Mouse (Mus musculus): ENCODE data around the gene Dusp5. TPM values are rescaled to one million over a fixed set of nuclear protein-coding genes. Genes with fewer than 3 reads are reported as not detected.

Dusp5 gene
- polyA plus RNA-seq, 1 experiment from 2014 or later = 4.0 TPM

DNA sequence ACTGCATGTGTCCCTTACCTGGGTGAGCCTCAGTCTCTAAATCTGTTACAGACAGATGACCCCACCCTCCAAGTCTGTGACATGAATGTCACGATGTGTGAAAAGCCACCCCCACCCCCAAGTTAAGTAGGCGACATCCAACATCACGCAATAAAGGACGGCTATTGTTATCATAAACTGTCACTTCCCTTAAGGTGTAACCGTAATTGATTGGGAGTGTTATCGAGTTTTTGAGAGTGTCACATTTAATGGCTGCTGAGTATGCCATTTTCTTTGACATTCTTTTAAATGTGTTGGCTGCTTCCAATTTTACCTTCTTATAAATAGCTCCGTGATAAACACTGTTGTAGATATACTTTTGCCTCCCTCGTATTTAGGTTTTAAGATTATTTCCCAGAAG lies 9.4 kb upstream of the Dusp5 start:
- ATAC-seq (ENCODE audit: insufficient number of reproducible peaks, low FRiP score, low TSS enrichment, low read depth) = no peak
- Histone ChIP-seq H3K4me3 (replicated peaks) (no peak overlapping the region), H3K36me3 (no peaks in the 10 kb centered on the region), H3K9ac (no peak overlapping the region), H3K27ac (replicated peaks) (no peak overlapping the region), H3K27me3 (peaks cover 3% of the 10 kb centered on the region; the same call in 1 of the 2 replicates), H3K9me3 (replicated peaks) (no peaks in the 10 kb centered on the region), H3K4me2 (replicated peaks) (no peak overlapping the region), H3K4me1 (0 out of 2 replicates have a peak, but pooled peaks cover 3% of the 10 kb centered on the region)
- 87% methylated on average over 8 of the region's 8 CpGs for WGBS

DNA sequence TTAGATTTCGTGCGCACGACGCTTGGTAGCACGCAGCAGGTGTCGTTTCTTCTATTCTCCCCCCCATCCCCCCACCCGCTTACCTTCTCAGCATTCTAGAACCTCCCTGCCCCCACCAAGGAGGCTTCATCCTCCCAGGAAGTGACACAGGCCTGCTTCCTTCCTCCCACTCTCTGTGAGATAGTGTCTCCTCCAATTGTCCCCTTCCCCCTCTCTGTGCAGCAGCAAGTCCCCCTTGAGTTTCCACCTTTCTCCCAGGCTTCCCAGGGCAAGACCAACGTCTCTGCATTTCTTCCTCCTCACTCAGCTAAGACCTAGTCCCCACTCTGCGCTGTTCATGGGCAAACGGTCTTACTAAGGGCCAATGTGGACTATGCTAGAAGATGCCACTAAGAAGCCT lies 8.9 kb upstream of the Dusp5 start:
- WGBS = 79% methylated on average over 10 of the region's 10 CpGs
- Histone ChIP-seq H3K27ac (replicated peaks) (no peak overlapping the region), H3K27me3 (peaks cover 3% of the 10 kb centered on the region; the same call in 1 of the 2 replicates), H3K9me3 (replicated peaks) (no peaks in the 10 kb centered on the region), H3K36me3 (no peaks in the 10 kb centered on the region), H3K9ac (no peak overlapping the region), H3K4me2 (replicated peaks) (no peak overlapping the region), H3K4me3 (replicated peaks) (no peak overlapping the region), H3K4me1 (0 out of 2 replicates have a peak, but pooled peaks cover 3% of the 10 kb centered on the region)
- ATAC-seq (ENCODE audit: insufficient number of reproducible peaks, low FRiP score, low TSS enrichment, low read depth) = no peak

DNA sequence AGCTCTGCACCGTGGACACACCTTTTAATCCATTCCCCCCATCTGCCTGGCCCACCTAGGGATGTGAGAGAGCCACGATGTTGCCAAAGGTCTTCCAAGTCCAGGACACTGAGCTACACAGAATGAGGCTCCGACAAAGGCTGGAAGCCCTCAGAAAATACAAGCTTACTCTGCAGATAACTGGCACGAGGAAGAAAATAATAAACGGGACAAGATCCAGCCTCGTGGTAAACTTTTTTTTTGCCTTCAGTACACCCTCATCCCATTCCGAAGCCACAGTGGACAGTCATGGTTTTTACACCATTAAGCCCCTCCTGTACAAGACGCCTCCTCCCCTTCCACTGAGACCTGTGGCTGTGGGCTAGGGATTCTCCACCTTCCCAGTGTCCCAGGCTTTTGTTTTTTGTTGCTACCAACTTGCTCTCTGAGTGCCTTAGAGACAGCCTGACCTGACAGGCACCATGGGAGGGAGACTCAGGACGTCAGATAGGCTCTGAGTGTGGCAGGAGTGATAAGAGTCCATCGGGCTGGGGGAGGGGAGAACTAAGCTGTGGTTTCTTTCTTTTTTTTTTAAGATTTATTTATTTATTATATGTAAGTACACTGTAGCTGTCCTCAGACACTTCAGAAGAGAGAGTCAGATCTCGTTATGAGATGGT lies 7.6 kb upstream of the Dusp5 start:
- Histone ChIP-seq H3K27ac (replicated peaks) (no peak overlapping the region), H3K4me1 (0 out of 2 replicates have a peak, but pooled peaks cover 3% of the 10 kb centered on the region), H3K9ac (no peak overlapping the region), H3K36me3 (no peaks in the 10 kb centered on the region), H3K27me3 (peaks cover 3% of the 10 kb centered on the region; the same call in 1 of the 2 replicates), H3K4me3 (replicated peaks) (no peak overlapping the region), H3K9me3 (replicated peaks) (no peaks in the 10 kb centered on the region), H3K4me2 (replicated peaks) (no peak overlapping the region)
- 49% methylated on average over 11 of the region's 11 CpGs for WGBS
- no peak; the same call in 1 of the 2 replicates for ATAC-seq (ENCODE audit: insufficient number of reproducible peaks, low FRiP score, low TSS enrichment, low read depth)

DNA sequence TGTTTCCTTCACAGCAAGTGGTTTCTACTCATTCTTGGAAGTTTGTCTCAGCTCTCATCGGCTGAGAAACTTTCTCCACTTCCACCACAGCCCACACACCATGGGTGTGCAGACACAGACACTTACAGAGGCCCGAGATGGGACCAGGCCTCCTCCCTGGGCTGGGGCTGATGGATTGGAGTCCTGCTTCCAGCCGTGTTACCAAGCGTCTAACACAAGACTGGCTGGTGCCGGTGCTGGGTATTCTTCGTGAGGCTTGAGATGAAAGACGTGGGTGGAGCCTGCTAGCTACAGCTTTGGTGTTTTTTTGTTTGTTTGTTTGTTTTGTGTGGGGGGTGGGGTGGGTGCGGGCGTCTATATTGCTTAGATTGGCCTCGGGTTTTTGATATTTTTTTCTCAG lies 1.4 kb upstream of the Dusp5 start:
- Histone ChIP-seq H3K9me3 (replicated peaks) (no peaks in the 10 kb centered on the region), H3K4me2 (replicated peaks) (no peak overlapping the region), H3K4me1 (peaks cover 19% of the 10 kb centered on the region), H3K27me3 (peaks cover 27% of the 10 kb centered on the region), H3K27ac (replicated peaks) (no peak overlapping the region), H3K9ac (no peak overlapping the region), H3K4me3 (replicated peaks) (no peak overlapping the region), H3K36me3 (no peaks in the 10 kb centered on the region)
- ATAC-seq (ENCODE audit: insufficient number of reproducible peaks, low FRiP score, low TSS enrichment, low read depth) = no peak
- WGBS = 34% methylated on average over 10 of the region's 10 CpGs

DNA sequence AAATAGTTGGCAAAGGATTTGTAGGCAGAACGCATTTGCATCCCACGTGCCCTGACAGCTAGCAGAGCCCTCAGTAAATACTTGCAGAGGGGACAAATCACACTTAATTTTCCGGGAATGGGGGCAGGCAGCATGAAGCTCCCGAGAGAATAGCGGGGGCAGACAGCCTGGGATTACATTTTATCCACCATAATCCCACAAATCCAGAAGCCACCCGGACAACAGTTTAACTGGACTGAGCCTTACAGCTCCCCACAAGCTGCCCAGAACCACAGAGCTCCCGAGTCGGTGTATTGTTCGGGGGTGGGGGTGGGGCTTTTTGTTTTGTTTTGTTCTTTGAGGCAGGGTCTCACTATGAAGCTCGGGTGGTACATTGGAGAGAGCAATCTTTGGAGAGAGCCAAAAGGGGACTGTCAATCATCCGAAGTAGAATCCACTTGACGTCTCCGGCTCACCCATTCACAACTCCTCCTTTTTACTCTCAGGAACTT lies 733 bp upstream of the Dusp5 start:
- WGBS = 1% methylated on average over 13 of the region's 13 CpGs
- Histone ChIP-seq H3K36me3 (no peaks in the 10 kb centered on the region), H3K9me3 (replicated peaks) (no peaks in the 10 kb centered on the region), H3K9ac (peak overlapping the region; percentile 60), H3K27ac (replicated peaks) (no peak overlapping the region), H3K4me3 (replicated peaks) (peak overlapping the region; percentile 59), H3K4me1 (peaks cover 19% of the 10 kb centered on the region), H3K27me3 (peaks cover 27% of the 10 kb centered on the region), H3K4me2 (replicated peaks) (peak overlapping the region; percentile 93)
- ATAC-seq (ENCODE audit: insufficient number of reproducible peaks, low FRiP score, low TSS enrichment, low read depth) = no peak

DNA sequence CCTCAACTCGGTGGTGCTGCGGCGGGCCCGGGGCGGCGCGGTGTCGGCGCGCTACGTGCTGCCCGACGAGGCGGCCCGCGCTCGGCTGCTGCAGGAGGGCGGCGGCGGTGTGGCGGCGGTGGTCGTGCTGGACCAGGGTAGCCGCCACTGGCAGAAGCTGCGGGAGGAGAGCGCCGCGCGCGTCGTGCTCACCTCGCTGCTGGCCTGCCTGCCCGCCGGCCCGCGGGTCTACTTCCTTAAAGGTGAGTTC lies 471 bp downstream of the Dusp5 start:
- no peak for ATAC-seq (ENCODE audit: insufficient number of reproducible peaks, low FRiP score, low TSS enrichment, low read depth)
- Histone ChIP-seq H3K4me1 (peaks cover 19% of the 10 kb centered on the region), H3K27me3 (peaks cover 27% of the 10 kb centered on the region), H3K9ac (0 out of 2 replicates have a peak overlapping the region, but pooled peaks have one; percentile 26), H3K4me2 (replicated peaks) (peak overlapping the region; percentile 93), H3K9me3 (replicated peaks) (no peaks in the 10 kb centered on the region), H3K36me3 (no peaks in the 10 kb centered on the region), H3K27ac (replicated peaks) (no peak overlapping the region), H3K4me3 (replicated peaks) (peak overlapping the region; percentile 59)
- under 1% methylated on average over 36 of the region's 36 CpGs for WGBS

DNA sequence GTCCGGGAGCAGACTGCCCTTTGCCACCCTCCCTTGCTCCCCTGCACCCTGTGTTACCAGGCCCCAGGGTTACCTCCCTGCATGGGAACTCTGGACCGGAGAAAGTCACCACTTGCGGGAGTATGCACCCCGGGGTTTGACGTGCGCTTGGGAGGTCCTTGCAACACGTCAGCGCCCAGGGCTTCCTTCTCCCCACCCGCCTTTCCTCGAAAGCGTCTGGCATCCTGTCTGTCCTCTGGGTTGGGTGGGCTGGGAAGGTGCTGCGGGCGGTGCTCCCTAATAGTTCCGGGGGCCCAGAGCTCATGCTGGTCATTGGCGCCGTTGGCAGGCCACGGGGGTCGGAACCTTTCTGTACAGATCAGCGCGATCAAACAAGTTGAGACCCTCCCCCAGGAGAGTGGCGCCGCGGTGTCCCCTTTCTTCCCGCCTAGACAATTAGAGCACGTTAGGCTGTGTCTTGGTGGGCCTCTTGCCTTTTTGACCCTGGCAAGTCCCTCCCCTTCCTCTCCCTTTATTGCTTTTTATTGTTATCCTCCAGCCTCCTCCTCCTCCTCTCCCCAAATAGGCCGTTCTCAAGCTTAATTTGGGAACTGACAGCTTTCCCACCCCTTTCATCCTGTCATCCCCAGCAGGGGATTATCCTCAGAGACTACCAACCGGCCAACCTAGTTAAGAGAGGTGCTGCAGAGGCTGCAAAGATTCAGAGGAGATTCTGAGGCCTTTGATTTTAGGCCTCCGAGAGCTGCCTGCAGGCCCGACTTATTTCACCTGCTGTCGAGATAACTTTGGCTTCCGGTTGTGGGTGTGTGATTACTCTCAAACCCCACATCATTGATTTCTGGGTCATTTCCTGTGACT lies 1.0 kb downstream of the Dusp5 start:
- Histone ChIP-seq H3K4me3 (replicated peaks) (peak overlapping the region; percentile 59), H3K27me3 (peaks cover 27% of the 10 kb centered on the region), H3K27ac (replicated peaks) (no peak overlapping the region), H3K4me2 (replicated peaks) (peak overlapping the region; percentile 93), H3K9me3 (replicated peaks) (no peaks in the 10 kb centered on the region), H3K4me1 (peaks cover 22% of the 10 kb centered on the region), H3K36me3 (no peaks in the 10 kb centered on the region), H3K9ac (no peak overlapping the region)
- WGBS = 5% methylated on average over 31 of the region's 31 CpGs
- peak; percentile 27; the same call in 1 of the 2 replicates for ATAC-seq (ENCODE audit: insufficient number of reproducible peaks, low FRiP score, low TSS enrichment, low read depth)

DNA sequence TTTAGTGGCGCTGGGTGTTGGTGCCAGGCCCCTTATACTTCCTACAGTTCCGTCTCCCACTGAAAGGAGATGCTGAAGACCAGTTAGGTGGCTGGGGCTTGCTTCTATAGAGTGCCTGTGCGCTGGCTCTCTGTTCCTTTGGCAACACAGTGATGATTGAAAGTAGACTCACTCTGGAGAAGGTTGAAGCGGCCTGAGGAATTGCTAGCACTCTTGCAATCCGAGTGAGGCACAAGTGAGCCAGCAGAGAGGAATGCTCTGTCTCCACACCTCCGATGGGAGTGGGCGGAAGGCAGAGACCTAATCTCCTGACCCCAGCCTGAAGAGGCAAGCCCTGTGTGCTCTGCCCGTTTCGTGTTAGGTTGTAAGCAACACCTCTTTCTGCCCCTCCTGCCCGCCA lies 2.5 kb downstream of the Dusp5 start:
- WGBS = 60% methylated on average over 10 of the region's 10 CpGs
- ATAC-seq (ENCODE audit: insufficient number of reproducible peaks, low FRiP score, low TSS enrichment, low read depth) = no peak
- Histone ChIP-seq H3K9me3 (replicated peaks) (no peaks in the 10 kb centered on the region), H3K36me3 (no peaks in the 10 kb centered on the region), H3K9ac (no peak overlapping the region), H3K27me3 (peaks cover 27% of the 10 kb centered on the region), H3K4me3 (replicated peaks) (no peak overlapping the region), H3K4me2 (replicated peaks) (no peak overlapping the region), H3K27ac (replicated peaks) (no peak overlapping the region), H3K4me1 (peaks cover 27% of the 10 kb centered on the region)

DNA sequence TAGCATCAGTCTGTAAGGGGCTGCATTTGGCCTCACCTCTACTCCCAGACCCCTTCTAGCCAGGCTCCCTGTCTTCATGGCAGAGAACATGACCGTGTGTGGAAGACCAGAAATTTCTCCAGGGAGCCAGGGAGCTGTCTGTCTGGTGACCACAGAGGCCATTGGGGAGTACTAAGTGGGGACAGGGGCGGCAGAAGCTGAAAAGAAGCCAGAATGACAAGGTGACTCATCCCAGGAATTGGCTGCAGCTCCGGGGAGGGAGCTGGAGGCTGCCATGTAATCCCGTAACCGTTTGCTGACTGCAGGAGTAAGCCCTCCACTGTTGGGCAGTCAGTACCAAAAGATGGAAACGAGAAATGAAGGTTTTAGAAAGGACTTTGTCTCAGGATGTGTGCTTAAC lies 3.1 kb downstream of the Dusp5 start:
- peaks cover 27% of the 10 kb centered on the region for H3K27me3 ChIP-seq
- no peak overlapping the region for H3K9ac ChIP-seq
- H3K4me1 ChIP-seq = peaks cover 27% of the 10 kb centered on the region
- H3K9me3 ChIP-seq (replicated peaks) = no peaks in the 10 kb centered on the region
- no peak overlapping the region for H3K4me3 ChIP-seq (replicated peaks)
- H3K4me2 ChIP-seq (replicated peaks) = no peak overlapping the region
- H3K36me3 ChIP-seq = no peaks in the 10 kb centered on the region
- no peak for ATAC-seq (ENCODE audit: insufficient number of reproducible peaks, low FRiP score, low TSS enrichment, low read depth)
- H3K27ac ChIP-seq (replicated peaks) = no peak overlapping the region
- 30% methylated on average over 6 of the region's 6 CpGs for WGBS

DNA sequence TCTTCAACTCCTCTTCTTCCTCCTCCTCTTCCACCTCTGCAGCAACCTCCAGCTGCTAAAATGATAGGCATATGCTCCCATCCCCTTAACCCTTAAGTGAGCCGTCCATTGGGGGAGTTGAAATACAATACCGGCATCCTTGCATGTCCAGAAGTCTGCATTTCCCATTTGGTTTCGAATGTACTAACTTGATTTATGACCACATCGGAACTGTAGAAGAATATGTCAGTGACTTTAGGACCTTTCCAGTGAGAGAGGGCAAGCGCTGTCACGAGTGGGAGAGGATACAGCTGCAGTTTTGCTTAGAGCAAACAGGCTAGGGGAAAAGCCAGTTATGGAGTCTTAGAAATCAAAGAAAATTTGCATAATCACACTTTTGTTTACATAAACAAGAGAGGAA lies 3.8 kb downstream of the Dusp5 start:
- Histone ChIP-seq H3K4me1 (peaks cover 27% of the 10 kb centered on the region), H3K9me3 (replicated peaks) (no peaks in the 10 kb centered on the region), H3K27me3 (peaks cover 27% of the 10 kb centered on the region), H3K4me2 (replicated peaks) (no peak overlapping the region), H3K36me3 (no peaks in the 10 kb centered on the region), H3K27ac (replicated peaks) (no peak overlapping the region), H3K9ac (no peak overlapping the region), H3K4me3 (replicated peaks) (no peak overlapping the region)
- no peak for ATAC-seq (ENCODE audit: insufficient number of reproducible peaks, low FRiP score, low TSS enrichment, low read depth)
- WGBS = 48% methylated on average over 6 of the region's 6 CpGs

DNA sequence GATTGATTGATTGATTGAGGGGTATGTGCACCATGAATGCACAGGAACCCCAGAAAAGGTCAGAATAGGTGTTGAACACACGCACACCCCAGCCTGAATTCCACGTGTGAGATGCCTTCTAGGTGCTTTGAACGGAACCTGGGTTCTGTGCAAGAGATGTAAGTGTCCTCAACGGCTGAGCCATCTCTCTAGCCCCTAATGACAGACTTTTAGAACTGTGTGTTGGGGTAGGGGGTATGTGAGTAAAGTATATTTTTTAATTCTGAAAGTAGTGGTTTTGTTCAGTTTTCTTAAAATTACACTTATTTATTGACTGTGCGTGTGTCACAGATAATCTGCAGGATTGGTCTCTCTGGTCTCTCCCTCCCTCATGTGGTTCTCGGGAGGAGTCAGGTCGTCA lies 4.3 kb downstream of the Dusp5 start:
- WGBS = 81% methylated on average over 7 of the region's 7 CpGs
- peaks cover 27% of the 10 kb centered on the region for H3K27me3 ChIP-seq
- no peak overlapping the region for H3K4me2 ChIP-seq (replicated peaks)
- no peaks in the 10 kb centered on the region for H3K36me3 ChIP-seq
- H3K4me1 ChIP-seq = peaks cover 23% of the 10 kb centered on the region
- no peaks in the 10 kb centered on the region for H3K9me3 ChIP-seq (replicated peaks)
- H3K9ac ChIP-seq = no peak overlapping the region
- no peak overlapping the region for H3K27ac ChIP-seq (replicated peaks)
- H3K4me3 ChIP-seq (replicated peaks) = no peak overlapping the region
- ATAC-seq (ENCODE audit: insufficient number of reproducible peaks, low FRiP score, low TSS enrichment, low read depth) = no peak
